Mouse (Mus musculus) adrenal gland, adult 2 months (tissue): Measurements from ENCODE around the gene Pbrm1. TPM values are rescaled to one million over a fixed set of nuclear protein-coding genes. Genes with fewer than 3 reads are reported as not detected.

ENCODE experiments used
- DNase-seq: peaks from one replicate; pipeline ENCODE4 v3.0.0; 2021
- polyA plus RNA-seq: library from polyadenylated mRNA; depleted of rRNA; stranded (reverse); fragments of >200 nt; gene quantifications from 2 replicates; pipeline ENCODE4 v1.2.3, GENCODE M21; 2012
- total RNA-seq, 2 experiments: library from RNA; stranded (reverse); gene quantifications; 2 replicates each; pipeline ENCODE4 v1.2.3; 2021

The Pbrm1 gene
- total and polyA plus RNA-seq, 3 experiments = 9.3 to 48.9 (median 45.7) TPM

DNA sequence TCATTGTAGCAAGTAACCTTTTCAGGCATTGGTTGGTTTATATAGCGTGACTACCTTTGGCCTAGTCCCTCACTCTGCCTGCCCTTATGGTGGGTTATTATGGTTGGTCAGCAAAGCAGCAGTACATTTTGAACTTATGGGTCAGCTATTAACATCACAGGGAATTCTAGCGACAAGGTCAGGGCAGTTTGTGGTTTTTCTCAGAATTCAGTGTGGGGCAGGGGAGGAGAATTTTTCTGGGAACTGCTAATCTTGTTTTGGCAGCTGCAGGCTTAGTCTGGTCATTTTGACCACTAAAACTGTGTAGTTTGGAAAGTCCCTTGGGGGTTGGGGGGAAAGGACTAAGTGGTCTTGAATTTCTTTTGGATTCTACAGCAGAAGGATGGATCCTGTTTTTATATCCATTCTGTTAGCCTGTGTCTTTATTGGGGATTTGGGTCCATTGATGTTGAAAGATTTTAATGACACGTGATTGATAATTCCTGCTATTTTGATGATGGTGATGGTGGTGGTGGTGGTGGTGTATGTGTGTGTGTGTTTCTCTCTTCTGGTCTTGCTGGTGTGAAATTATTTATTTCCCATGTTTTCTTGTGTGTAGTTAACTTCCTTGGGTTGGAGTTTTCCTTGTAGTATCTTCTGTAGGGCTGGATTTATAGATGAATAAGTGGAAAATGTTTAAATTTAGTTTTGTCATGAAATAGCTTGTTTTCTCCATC lies 60.5 kb downstream of the Pbrm1 start:
- no peak for DNase-seq

DNA sequence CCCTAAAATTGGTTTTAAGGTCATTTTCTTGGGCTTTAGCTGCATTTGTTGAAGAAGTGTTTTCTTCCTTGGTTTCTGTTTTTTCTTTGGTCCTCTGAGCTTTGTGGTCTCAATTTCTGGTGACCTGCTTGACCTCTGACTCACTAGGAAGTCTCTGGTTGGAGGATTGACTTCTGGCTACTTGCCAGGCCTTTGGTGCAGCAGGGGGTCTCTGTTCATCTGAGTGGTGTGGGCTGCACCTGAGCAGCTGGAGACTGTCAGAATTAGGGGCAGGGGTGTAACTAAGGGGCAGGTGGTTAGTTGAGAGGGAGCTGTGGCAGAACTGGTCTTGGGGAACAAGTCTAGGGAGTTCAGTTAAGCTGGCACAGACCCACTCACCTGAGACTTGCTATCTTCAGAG lies 62.2 kb downstream of the Pbrm1 start:
- no peak for DNase-seq

DNA sequence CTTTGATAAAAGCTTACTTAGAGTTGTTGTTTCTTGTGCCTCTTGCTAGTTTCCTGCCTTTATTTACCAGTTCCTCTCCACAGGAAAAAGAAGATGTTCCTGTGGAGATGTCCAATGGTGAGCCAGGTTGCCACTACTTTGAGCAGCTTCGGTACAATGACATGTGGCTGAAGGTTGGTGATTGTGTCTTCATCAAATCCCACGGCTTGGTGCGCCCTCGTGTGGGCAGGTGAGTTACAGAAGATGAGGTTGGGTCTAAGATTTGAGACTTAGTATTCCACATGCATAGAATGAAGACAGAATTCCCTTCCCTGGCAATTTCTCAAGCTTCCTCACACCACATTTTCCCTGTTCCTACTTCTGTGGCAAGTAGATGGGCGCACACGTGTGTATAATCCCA lies 68.5 kb downstream of the Pbrm1 start:
- no peak for DNase-seq

DNA sequence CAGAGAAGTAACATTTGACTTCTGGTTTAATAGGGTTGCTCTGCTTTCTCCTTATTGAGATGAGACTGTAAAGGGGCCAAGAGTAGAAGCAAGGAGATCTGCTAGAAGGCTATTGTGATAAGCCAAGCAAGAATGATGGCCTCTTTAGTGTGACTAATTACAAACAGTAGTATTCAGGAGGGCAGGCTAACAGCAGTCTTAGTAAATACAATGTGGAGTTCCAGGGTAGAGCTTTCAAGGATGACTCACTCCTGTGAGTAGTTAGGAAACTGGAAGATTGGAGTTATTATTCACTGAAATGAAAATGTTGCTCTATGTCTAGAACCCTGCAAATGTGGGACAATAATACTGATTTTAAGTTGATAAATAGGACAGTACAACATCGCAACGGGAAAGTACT lies 69.6 kb downstream of the Pbrm1 start:
- no peak for DNase-seq

DNA sequence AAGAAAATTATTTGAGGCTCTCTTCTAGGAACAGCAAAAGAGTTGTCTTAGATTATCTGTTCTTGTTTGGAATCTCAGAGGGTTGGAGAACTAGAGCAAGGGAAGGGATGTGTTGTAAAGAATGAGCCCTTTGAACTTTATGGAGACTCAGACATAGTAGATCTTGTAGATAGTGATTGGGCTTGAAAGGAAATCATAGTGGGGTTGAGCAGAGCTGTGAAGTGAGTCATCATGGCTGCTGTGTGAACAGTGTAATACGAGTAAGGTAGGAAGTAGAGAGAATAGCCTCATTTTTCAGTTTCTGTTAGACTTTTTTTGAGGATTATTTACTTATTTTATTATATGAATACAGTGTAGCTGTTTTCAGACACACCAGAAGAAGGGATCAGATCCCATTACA lies 71.0 kb downstream of the Pbrm1 start:
- DNase-seq = no peak

DNA sequence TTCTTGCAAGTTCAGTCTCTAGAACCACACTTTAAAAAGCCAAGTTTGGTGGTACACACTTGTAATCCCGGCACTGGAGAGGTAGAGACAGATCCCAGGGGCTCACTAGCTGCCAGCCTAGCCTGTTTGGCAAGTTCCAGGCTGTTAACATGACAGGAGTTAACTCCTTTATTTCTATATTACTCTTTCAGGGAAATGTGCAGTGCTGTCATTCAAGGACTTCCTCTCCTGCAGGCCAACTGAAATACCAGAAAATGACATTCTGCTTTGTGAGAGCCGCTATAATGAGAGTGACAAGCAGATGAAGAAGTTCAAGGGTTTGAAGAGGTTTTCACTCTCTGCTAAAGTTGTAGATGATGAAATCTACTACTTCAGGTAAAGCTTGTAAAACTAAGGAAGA lies 86.2 kb downstream of the Pbrm1 start:
- no peak for DNase-seq

DNA sequence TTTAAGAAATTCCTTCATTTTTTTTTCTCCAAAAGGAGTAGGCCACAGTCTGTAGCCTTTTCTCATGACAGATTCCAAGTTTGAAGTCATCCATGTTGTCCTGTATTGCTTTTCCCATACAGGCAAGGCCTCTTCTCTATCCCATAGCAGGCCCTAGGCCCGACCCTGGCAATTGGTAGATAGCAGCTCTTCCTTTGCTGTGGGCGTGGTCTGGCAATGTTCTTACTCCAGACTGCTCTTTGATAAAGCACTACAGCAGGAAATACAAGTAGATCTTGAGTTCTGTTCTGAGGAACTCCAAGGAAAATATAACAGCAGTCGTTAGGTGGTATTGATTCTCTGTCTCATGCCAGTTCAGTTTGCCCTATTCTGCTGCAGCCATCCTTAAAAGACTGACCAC lies 91.7 kb downstream of the Pbrm1 start:
- DNase-seq = no peak

DNA sequence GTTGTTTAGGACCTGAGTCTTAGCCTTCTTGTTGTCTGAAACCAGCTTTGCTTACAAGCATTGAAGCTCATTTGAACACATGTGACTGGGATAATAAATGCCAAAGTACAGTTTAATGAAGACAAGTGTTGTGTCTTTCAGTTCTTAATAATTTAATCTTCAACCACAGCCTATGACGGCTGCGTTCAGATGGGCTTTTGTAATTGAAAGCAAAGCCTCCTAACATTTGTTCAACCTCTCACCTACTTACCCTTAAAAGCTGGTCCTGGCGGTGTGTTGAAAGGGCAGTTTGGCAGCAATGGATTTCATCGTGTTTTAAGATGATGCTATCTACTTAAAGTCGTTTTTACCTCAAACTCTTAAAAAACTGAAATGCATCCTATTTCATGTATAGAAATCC lies 93.2 kb downstream of the Pbrm1 start:
- no peak for DNase-seq

DNA sequence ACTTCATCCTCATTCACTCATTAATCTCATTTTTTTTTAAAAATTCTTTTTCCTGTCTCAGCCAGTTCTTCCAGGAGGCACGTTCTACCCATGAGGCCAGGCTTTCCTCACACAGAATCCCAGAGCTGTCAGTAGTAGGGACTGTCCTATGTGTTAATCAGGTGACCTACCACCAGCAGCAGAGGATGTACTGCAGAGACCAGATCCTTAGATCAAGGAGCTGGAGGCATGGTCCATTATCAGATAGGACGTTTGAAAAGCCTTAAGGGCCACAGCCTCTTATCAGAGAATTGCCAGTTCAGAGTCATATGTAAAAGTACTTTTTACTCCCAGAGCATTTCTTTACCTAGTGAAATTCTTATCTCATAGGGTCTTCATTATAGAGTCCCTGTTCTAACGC lies 95.1 kb downstream of the Pbrm1 start:
- no peak for DNase-seq

DNA sequence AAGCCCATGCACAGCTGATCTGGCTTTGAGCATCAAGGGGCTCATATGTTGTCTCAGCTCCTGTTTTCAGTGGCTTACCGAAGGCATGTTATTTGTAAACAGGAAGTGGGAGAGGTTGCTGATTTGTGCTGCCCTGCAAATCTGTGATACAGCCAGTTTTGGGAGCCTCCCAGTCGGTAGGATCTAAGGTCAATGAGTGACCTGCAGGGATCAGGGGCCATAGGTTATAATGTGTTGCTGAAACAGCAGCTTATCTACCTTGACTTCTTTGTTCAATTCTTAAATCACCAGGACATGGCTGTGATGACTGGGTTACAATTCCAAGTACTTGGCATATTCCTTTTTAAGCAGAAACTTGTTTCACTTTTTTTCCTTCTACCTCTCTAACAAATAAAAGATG lies 96.6 kb downstream of the Pbrm1 start:
- DNase-seq = no peak

DNA sequence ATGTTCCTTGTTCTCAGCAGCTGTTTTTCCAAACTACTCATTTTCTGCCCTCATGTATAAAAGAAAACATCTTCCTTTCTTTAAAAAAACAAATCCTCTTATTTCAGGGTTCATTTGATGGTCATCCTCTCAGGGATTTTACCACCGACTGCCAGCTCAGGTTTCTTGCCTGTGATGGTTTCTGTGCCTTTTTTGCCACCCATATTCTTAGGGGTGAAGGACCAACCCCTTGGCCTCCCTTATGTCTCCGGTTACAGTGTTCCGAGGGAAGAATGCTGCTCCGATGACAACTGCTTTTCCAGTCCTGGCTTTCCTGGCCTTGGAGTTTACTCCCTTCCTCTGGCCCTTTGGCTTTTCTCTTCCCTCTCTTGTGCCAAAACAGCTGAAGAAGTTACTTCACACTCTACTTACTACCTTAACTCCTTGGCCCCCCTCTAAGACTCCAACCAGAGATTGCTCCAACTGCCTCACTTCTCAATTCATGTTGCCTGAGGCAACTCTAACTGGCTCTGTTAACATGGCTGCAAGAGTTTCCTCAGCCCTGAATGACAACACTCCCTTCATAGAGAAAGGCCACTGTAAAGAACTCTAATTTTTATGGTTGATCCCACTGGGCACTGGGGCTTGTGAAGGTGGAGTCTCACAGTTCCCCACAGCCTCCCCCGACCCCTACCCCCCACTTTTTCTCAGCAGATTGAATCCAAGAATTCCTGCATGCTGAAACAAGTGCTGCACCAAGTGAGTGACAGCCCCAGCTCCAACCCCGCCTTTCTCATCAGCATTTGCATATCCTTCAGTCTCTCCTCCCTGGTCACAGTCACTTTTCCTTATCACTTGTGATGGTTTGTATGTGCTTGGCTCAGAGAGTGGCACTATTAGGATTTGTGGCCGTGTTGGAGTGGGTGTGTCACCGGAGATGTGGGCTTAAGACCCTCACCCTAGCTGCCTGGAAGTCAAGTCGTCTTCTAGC lies 106.5 kb downstream of the Pbrm1 start:
- no peak for DNase-seq

DNA sequence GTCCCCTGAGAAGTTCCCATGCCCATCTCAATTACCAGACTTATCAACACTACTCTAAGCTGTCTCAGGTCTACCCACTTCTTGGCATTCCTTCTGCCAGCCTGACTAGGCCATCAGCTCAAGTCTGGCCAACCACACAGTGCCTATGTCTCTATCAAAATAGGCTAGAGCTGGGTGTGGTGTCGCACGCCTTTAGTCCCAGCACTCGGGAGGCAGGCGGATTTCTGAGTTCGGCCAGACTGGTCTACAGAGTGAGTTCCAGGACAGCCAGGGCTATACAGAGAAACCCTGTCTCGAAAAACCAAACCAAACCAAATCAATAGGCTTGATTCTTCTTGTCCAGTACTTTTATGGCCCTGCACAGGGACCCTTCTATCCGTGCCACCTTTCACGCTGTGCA lies 107.9 kb downstream of the Pbrm1 start:
- no peak for DNase-seq

DNA sequence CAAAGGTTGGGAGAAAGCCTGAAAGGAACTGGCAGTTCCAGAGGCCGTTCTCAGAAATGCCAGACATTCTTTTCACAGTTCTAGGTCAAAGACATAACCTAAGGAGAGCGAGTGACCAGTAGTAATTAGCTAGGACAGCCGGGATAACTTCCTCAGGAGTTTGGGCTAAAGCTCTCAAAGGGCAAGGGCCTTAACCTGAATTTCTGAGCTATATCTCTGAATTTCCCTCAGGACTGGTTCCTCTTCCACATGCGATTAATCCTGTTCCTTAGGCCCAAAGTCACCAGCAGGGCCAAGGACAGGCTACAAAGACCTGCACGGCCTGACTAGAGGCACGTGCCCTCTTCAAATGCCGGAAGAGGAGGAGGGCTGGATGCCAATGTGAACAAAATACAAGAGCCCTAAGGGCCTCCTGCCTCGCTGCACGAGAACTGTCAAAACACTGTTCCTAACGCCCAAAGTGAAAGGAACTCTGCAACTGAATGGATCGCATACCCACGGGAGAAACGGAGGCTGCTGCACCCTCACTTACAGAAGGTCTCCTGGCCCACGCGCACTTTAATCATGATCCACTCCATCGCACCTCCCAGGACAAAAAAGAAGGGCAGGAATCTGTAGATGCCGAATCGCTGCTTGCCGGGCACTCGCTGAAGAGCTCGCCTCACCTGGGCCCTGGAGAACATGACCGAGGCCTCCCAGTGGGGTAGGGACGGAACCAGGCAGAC lies 109.3 kb downstream of the Pbrm1 start:
- peak; percentile 79 for DNase-seq

DNA sequence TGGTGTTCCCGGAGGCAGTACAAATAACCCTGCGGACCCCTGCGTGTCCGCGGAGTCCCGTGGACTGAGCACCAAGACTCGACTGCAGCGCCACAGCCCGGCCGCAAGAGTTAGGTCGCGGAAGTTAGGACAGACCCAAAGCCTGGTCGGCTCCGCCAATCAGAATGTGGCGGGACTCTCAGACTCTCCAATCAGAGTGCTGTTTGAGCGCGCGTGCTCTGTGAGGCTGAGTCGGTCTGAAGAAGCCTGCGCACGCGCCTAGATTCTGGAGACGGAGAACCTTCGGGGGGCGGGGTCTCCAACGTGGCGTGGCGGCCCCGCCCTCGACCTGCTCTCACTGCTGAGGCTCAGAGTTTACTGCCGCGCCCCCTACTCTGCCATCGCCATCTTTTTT lies 109.9 kb downstream of the Pbrm1 start, which contains the start of gene Smim4:
Smim4 (minus strand) TSS at position 131 of the 394 bp plus-strand sequence.
- peak; percentile 98 for DNase-seq

DNA sequence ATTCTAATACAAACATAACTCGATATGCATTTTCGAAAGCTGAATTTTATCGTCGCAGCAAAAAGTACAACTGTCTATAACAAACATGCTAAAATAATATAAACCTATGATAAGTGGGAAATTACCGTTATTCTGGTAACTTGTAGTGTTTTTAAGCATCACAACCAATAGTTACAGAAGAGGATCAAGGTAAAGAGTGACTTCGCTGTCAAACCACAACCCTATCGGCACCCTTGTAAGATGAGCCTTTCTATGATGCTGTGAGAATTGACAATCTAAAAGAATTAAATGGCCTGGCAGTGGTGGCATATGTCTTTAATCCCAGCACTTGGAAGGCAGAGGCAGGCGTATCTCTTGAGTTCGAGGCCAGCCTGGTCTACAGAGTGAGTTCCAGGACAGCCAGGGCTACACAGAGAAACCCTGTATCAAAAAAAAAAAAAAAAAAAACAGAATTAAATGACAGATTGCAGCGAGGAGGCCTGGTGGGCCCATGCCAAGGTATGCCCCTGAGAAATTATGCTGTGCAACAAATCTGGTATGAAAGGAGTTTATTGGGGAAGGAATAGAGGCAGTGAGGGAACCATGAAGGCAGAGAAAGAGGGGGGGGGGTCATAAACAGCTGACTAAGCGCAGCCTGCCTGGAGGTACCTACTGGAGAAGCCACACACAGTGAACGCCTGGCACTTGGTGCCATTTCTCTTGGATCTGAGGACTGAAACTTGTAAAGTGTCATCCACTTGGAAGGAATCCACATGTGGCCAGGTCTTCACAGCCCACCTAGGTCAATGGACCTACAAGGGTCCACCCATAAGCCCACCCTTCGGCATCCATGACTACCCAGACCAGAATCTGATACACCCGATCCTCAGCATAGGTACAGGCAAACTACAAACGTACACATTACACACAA lies 110.6 kb downstream of the Pbrm1 start:
- DNase-seq = no peak

DNA sequence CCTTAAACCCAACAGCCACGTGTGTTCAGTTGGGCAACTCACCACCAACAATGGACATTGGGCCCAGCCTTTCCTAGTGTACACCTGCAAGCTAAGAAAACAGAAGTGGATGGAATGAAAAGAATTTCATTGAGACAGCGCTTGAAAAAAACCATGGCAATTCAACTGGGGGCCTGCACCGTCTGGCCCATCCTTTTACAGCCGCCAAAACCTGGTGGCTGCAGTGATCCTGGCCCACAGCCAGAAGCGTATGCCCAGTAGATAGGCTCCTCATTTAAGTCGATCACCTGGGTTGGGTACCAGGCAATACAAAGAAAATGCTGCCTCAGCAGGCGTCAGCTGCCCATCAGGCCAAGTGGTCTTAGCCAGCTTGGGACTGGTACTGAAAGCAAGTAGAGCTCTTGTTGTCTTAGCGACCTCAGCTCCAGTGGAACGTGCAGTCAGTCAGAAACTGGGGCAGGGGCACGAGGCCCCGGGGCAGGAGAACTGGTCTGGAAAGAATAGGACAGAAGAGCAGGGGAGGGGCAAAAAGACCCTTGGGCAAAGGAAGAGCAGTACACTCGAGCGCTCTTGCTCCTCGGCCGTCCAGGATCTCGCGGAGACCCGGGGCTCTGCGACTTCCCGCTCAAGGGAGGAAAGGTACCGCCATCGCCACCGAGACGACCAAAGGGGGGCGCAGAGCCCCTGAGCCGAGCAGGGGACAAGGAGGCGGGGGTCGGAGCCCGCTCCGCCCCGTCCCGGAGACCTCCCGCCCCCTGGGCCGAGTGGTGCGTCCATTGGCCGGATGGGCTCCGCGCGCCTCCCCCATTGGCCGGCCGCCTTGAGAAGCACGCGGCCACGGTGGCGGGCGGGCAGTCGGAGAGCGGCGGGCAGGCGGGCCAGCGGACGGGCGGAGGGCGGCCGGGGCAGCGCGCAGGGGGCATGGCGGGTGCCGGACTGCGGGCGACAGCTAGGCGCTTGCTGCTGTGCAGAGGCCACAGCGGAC lies 111.6 kb downstream of the Pbrm1 start, which contains the start of gene Nt5dc2:
Nt5dc2 (plus strand) TSS at position 818 of the 985 bp plus-strand sequence.
- peak; percentile 94 for DNase-seq

DNA sequence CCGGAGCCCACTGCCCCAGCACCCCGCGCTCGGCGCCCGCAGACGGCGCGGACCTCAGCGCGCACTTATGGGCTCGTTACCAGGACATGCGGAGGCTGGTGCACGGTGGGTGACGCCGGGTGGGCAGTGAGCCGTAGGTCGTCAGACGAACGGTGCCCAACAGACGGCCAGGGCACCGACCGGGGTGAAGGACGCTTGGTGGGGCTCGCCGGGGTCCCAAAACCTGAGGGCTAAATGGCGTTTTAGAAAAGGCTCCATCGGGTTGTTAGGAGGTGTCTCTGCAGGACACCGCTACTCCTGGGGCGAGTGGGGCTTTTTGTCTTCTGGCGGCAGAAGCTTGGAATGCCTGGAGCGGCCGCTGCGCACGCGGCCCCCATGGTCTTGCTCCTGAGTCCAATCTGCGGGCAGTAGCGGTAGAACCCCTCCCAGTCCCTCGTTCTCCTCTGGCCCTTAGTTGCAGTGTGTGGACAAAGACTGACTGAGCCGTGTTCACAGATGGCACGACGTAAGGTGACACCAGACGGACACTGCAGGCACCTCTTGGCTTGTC lies 112.4 kb downstream of the Pbrm1 start:
- no peak for DNase-seq

DNA sequence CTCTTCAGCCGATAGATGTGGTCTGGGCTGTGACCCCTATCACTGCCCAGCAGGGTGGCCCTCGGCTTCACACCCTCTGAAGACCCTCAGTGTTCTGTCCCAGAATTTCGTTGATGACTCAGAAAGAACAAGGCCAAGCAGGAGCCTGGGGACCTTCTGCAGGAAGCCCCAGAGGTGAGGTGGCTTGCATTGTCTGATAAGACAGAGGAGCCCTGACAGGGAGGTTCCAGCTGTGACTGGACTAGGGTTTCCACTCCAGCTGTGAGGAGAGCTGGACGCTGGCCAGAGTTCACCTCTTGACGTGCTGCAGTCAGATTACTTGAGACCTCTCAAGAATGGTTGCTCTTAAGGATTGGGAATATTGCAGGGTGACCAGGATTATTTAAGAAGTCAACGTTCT lies 113.1 kb downstream of the Pbrm1 start:
- no peak for DNase-seq

DNA sequence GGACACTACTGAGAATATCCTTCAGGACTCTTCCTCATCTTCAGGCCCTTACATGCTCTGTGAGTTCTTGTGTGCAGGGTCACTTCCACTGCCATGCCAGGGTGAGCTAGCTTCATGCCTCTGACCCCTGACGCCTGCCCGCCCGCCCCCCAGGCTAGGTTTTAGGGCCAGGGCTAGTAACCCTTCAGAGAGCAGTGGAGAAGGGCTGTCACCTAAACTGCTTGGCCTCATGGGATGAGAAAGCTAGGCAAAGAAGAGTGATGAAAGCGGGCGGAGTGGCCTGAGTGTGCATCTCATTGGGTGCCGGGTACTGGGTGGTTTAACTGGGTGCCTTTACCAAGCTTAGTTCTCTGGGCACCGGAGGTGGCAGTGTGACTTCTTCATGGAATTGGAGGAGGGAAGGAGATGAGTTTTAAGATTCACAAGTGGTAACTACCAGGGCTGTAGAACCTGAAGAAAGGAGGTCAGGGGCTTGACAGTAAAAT lies 113.6 kb downstream of the Pbrm1 start:
- no peak for DNase-seq
